Mouse (Mus musculus): Measurements from ENCODE around the gene Unk.
"Not testable (repeated sequence)": the region's sequence is repeated elsewhere in the genome, so short reads cannot be mapped to it uniquely, and the experiment has no call there.

The Unk gene

DNA sequence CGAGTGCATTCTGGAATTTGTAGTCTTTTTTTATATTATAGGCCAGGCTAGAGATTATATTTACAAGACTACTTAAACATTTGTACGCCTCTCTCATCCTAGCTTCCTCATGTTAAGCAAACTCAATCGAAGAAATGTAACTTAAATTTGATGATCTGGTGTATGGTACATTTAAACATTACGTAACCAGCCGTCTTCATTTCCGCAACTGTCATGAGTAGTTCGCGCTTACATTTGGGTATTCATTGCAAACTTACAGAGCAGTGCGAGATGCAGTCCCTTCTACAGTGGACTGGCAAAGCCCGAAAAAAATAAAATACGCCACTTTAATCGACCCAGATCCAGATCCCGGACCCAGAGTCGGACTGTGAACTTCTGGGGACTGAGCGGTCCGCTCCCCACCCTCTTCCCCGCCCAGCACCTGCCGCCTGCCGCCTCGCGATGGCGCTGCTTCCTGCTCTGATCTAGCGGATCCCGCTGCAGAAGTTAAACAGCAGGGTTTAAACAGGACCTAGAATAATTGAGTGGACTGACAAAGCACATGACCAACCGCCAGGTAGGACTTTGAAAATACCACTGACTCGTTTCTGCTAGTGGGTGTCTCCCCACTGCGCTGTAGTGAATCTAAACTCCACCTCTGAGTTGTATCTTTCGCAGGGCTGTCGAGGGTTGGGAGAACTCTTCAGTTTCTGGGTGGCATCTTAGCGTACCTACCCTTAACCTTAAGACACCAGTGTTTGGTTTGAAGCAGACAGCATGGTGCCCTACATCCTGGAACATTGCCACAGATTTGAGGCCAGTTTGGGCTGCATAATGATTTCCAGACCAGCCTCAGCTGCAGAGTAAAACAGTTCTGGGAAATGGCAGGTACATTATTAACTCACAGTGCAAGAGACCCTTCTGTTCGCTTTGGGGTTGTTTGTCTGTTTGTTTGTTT, 57.3 kb downstream of the Unk start:
- DNase-seq (ENCODE audit: low spot score in 2 of 2) = peak; percentile 68 to 82

DNA sequence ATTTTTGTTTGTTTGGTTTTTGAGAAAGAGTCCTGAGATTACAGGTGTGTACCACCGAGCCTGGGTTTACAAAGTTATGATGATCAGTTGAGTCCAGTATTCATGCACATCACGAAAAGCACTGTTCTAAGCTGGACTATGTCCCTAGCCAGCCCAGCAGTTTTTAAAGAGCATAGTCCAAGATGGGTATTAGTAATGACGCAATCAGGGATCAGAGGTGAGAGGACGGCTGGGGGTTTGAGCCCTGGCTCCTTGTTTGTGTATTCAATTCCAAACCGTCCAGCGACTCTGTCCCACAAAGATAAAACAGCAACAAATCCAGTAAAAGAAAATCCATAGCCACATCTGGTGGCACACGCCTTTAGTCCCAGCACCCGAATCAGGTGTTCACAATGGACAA, 58.1 kb downstream of the Unk start:
- DNase-seq (ENCODE audit: low spot score in 2 of 2) = no peak

DNA sequence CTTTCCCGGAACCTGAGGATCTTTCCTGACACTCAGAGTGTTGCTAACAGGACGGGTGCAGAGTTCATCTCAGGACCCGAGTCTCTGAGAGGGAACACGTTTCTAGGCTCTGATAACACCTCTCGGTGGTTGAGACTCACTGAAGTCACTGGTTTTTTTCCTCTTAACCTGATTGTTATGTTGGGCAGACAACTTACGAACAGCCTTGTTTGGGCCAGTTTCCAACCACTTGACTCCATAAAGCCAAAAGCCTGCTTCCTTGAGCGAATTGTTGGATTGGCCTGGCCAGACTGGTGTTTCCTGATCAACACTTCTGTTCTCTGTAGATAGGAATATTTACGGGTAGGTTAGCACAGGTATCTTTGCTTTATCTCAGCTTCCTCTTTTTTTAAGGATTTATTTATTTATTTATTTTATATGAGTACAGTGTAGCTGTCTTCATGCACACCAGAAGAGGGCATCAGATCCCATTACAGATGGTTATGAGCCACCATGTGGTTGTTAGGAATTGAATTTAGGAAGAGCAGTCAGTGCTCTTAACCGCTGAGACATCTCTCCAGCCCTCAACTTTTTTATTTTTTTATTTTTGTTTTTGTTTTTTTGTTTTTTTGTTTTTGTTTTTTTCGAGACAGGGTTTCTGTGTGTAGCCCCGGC, 58.7 kb downstream of the Unk start:
- DNase-seq (ENCODE audit: low spot score in 2 of 2) = no peak

DNA sequence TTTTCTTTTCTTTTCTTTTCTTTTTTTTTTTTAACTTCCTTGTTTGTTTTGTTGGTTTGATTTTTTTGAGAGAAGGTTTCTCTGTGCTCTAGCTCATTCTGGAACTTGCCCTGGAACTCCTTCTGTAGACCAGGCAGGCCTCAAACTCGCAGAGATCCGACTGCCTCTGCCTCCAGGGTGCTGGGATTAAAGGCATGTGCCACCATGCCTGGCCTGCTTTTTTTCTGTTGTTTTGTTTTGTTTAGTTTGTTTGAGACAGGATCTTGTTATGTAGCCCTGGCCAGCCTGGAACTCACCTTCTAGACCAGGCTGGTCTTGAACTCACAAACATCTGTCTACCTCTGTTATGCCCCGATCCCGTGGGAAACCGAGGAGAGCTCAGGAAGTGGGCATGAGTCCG, 59.4 kb downstream of the Unk start:
- no peak for DNase-seq (ENCODE audit: low spot score in 2 of 2)

DNA sequence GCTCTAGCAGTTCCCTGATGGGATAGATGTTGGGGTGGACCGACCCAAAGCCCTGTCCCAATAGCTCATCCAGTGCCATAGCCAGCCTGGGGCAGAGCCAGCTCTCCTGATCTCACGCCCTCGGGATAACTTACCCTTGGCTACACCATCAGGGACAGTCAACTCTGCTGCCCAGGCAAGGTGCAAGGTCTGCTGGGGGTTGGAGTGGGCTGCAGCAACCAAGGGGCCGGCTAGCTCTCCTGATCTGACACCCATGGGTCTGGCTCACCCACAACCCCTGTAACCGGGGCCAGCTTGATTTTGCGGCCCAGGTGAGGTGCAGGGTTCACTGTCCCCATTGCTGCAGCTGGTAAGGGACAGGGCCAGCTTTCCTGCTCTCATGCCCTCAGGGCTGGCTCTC, 61.5 kb downstream of the Unk start:
- DNase-seq (ENCODE audit: low spot score in 2 of 2) = no peak

DNA sequence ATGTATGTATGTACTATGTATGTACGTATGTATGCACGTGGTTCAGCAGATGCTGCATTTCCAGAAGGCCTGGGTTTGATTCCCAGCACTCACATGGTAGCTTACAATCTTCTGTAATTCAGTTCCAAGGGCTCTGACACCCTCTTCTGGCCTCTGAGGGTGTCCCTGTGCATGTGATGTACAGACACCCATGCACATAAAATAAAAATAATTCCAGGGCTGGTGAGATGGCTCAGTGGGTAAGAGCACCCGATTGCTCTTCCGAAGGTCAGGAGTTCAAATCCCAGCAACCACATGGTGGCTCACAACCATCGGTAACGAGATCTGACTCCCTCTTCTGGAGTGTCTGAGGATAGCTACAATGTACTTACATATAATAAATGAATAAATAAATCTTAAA, 62.8 kb downstream of the Unk start:
- not testable (repeated sequence) for DNase-seq (ENCODE audit: low spot score in 2 of 2)

DNA sequence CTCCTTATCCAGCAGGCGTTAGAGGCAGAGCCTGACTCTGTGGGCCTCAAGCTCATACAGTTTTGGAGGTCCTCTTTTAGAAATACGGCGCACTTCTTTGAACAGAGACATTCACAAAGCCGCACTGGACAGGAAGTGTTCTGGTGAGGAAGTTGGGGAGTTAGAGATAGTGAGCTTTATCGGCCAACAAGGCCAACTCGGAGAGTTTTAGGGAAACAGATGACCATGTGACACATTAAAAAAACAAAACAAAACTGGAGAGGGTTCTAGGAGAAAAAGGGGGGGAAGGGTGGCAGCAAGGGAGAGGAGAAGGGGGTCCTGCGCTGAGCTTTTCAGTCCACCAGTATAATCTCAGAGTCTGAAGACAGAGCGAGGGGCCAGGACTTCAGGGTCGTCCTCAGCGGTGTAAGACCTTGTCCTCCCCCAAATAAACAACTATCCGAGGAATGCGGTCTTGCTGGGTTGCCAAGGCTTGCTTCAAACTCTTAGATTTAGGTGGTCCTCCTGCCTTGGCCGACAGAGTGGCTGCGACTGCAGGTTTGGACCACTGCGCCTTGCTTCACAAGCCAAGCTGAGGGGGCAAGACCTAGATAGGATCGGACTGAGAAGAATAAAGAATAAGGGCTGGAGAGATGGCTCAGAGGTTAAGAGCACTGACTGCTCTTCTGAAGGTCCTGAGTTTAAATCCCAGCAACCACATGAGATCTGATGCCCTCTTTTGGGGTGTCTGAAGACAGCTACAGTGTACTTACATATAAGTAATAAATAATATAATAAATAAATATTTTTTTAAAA, 63.8 kb downstream of the Unk start:
- no peak for DNase-seq (ENCODE audit: low spot score in 2 of 2)

DNA sequence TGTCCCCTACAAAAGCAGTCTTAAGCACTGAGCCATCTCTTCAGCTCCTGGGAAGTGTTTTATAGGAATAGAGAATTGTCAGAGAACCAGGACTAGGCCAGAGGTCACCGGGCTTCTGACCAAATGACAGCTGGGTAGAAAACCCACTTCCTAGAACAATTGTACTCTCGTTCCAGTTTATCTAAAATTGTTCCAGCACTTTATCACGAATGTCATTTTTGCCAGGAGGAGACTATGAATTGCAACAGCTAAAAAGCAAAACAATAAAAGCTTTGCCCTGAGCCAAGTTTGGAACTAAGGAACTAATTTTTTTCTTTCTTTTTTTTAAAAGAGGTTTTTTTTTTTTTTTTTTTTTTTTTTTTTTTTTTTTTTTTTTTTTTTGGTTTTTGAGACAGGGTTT, 65.5 kb downstream of the Unk start:
- no peak for DNase-seq (ENCODE audit: low spot score in 2 of 2)

DNA sequence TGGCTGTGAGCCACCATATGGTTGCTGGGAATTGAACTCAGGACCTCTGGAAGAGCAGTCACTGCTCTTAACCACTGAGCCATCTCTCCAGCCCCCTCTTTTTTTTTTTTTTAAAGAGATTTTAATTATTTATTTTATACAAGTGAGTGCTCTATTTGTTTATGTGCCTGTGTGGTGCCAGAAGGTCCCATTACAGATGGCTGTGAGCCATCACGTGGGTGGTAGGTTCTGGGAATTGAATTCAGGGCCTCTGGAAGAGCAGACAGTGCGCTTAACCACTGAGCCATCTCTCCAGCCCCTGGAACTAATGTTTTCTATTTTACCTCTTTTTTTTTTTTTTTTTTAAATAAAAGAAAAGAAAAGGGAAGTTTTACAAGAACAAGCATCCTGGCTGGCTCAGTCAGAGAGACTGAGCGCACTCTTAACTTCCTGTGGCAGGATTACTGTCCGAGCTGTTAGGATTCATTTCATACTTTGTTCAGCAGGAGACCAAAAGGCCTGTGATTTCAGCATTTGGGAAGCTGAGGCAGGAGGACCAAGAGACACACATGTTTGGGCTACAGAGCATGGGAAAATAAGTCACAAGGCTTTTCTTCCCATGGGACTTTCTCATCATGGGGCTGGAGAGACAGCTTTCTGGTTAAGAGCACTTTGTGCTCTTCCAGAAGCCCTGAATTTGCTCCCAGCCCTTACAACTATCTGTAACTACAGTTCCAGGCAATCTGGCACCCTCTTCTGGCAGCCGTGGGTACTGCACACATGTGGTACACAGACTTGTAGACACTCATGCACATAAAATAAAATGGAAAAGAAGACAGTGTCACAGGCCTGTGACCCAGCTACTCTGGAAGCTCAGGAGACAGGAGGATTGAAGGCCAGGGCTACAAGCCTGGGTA, 66.3 kb downstream of the Unk start:
- no peak for DNase-seq (ENCODE audit: low spot score in 2 of 2)

DNA sequence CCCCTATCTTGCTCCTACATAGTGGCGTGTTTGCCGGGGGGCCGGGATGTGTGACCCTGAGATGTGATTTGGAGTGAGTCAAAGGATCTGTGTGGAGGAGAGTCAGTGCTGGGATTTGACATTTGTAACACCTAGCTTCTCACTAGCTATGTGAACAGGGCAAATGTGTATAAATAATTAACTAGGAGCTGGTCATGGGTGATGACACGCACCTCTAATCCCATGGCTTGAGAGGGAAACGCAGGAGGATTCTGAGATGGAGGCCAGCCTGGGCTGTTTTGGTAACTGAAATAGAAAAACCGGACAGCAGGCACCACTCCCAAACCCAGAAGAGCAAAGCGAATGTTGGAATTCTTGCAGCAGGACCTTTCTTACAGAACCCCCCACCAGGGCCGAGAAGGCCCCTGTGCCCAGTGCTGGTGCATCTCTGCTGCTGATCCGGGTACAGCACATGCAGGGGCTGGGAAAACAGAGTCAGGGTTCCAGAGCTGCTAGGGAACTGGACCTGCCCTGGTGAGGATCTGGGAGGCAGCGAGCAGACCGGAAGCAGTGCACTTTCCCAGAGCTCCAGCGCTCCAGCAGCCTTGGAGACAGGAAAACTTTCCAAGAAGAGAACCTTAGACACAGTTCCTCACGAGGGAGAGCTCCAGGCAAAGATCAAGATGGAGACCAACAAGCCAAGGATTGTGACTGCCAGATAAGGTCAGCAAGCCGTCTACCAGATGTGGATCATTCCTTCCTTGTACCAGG, 68.8 kb downstream of the Unk start:
- no peak for DNase-seq (ENCODE audit: low spot score in 2 of 2)

DNA sequence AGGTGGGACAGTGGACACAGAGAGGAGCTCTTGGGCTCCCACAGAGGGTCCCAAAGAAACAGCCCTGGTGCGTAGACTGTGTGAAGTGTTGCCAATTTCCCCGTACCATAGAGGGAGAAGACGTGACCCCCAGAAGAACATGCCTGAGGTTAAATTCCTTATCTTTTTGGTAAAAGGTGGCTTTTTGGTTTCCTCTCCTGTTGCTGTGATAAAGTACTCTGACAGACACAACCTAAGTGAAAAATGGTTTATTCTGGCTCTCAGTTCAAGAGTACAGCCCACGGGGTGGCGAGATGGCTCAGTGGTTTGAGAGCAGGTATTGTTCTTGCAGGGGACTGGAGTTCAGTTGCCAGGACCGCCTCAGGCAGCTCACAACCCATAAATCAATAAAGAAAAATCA, 69.3 kb downstream of the Unk start:
- no peak for DNase-seq (ENCODE audit: low spot score in 2 of 2)

DNA sequence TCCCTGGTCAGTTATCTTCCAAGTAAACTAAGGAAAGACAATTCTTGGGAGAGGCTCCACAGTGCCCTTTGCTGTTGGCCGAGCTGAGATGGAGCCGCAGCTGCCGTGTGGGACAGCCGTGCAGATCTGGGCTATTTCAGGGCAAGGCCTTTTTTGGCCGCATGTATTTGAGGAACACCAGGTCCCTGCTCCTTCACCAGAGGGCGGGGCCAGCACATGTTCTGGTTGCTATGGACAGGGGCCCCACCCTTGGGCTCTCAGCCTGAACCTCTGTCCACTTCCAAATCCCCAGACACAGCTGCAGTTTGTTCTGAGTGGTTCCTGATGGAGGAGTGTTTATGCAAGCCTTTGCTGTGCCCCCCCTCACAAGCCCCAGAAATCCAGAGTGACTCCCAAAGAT, 70.3 kb downstream of the Unk start:
- no peak for DNase-seq (ENCODE audit: low spot score in 2 of 2)

DNA sequence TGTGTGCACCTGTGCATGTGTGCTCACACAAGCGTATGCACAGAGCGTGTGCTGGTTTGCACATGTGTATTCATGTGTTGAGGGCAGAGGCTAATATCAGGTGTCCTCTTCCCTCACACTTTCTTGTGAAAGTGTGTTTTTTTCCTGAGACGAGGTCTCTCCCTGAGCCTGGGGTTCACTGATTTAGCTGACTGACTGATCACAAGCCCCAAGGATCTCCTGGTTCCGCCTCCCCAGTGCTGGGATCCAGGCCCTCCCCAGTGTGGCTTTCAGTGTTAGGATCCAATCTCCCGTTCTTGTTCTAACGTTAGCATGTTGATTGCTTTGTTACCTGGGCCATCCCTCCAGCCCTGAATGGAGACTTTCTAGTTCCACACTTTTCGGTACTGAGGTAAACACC, 70.7 kb downstream of the Unk start:
- DNase-seq (ENCODE audit: low spot score in 2 of 2) = no peak

DNA sequence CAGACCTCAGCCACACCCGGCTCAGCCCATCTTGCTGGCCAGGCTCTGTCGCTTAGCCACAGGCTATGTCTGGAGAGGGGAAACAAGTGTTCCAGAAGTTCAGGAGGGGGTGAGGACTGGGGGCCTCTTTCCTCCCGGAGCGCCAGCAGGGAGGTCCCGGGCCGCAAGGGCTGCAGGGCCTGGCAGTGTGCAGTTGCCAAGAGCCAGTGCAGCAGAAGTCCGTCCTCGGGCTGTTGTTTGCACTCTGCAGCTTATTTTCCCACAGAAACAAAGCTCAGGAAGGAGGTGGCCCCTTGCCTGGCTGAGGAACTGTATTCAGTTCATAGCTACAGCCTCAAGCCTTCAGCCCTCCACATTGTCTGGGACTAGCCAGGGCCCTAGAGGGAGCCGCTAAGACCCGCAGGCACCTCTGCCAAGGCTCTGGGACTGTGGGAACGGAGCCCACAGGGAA, 71.8 kb downstream of the Unk start:
- no peak for DNase-seq (ENCODE audit: low spot score in 2 of 2)

DNA sequence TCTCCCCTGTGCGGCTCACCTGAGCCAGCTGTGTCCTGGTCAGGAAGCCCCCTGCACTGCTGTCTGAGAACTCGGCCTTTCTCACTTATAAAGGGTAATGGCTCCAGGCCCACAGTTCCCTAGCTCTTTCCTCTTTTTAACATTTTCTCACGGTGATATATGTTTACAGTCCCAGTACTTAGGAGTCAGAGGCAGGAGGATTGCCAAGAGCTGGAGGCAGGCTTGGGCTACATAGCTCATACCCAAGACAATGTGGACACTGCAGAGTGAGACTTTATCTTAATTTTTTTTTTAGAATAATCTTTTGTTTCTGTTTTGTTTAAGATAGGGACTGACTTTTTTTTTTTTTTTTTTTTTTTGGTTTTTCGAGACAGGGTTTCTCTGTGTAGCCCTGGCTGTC, 72.3 kb downstream of the Unk start:
- no peak for DNase-seq (ENCODE audit: low spot score in 2 of 2)

DNA sequence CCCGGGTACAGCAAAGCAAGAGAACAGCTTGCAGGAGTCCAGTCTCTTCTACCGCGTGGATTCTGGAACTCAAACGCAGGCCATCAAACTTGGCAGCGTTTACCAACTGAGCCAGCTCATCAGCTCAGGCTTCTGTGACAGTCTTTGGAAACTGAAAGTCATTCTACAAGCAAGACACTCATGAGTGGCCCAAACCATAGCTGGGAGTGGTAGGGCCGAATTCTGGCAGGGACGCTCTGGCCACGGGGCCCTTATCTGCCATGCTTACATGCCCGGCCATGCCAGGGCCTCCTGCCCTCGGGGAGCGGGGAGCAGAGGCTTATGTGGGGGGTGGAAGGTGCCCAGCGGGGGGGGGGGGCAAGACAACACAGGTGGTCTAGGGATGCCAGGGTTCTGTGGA, 73.5 kb downstream of the Unk start:
- no peak for DNase-seq (ENCODE audit: low spot score in 2 of 2)

DNA sequence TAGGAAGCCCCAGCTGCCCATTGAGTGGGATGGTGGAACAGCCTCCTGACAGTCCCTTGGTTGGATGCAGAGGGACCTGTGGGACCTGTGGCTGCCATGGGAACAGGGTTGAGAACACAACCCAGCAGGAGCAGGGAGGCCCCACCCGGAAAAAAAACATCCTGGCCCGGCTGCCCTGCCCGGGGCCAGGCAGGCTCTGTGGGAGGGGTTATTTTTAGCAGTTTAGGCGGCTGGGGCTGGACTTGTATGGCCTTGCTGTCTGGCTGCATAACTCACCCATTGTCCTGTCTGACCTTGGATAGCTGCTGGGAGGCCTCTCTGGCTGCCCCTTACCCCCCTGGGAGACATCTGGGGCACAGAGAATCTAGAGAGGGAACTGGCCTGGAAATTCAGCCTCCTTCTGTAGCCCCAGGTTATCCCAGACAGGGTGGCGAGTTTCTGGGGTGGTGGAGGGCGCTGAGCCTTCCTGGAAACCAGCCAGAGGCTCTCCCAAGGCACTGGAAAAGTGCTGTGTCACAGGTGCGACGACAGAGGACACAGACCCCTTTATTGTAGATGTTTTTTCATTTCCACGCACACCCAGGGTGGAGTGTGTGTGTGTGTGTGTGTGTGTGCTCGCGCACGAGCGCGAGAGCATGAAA, 74.0 kb downstream of the Unk start:
- DNase-seq (ENCODE audit: low spot score in 2 of 2) = no peak

DNA sequence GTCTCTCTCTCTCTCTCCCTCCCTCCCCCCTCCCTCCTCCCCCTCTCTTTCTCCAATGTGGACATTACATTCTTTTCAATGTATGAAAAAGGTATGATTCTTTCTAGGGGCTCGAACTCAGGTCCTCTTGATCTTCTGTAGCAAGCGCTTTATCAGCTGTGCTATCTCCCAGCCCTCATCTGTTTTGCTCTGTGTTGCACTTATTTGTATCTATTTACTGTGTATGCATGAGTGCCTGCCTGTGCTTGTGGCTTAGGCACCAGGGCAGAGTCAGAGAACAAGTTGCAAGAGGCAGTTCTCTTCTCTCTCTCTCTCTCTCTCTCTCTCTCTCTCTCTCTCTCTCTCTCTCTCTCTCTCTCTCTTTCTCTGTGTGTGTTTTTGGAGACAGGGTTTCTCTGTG, 74.9 kb downstream of the Unk start:
- no peak for DNase-seq (ENCODE audit: low spot score in 2 of 2)

DNA sequence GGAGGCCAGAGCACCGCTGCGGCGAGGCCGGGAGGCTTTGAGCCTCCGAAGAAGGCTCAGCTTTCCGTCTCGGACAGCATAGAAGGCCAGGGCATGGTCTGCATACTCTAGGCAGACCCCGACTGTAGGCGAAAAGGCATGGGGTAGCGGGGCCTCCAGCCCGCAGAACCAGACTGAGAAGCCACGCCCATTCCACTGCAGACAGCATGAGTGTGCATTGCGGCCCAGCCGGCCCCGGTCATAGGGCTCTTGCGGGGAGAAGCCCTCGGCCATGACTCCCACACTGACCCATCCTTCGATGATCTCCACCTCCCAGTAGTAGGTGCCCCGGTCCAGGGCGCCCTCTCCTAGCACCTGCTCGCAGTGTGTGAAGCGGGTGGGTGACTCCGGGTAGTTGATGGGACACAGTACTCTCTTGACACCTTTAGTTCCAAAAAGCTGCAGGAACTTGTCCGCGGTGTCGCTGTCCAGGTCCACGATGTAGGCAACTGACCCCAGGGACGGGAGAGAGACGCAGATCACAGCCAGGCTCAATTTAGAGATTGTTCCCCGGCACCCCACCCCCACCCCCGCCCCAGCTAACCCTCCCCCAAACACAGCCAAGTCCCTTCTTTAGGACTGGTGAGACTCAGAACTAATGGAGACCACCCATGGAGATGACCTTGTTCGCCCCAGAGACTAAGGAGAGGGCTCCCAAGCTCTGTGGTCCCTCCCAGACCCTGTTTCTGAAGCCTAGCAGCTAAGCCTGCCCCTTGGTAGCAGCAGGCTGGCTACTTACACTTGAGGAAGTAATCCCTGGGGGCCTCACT, 76.2 kb downstream of the Unk start:
- DNase-seq (ENCODE audit: low spot score in 2 of 2) = no peak

Measured in frontal cortex, postnatal 14 days (tissue).